Mouse (Mus musculus) spleen, postnatal 4 days (tissue): Measurements from ENCODE around the gene Egfl6.

ENCODE experiments used
- DNase-seq, 2 experiments: peaks; one replicate each; pipeline ENCODE4 v3.0.0; 2022; ENCODE audit warnings: low spot score in 2 of 2

Egfl6 gene

DNA sequence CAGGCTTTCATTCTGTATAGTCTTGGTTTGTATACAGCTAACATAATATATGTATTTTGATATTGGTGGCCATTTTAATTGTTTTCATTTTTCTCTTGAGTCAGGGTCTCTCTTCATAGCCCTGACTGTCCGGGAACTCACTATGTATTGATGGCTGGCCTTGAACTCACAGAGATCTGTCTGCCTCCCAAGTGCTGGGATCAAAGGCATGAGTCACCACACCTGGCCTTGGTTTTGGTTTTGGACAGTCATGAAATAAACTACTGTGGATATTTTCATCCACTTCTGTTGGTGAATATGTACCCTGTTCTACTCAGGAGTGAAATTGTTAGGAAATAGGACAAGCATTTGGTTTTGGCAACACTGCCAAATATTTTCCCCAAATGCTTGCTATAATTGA lies 68.9 kb downstream of the Egfl6 start:
- DNase-seq: no peak

DNA sequence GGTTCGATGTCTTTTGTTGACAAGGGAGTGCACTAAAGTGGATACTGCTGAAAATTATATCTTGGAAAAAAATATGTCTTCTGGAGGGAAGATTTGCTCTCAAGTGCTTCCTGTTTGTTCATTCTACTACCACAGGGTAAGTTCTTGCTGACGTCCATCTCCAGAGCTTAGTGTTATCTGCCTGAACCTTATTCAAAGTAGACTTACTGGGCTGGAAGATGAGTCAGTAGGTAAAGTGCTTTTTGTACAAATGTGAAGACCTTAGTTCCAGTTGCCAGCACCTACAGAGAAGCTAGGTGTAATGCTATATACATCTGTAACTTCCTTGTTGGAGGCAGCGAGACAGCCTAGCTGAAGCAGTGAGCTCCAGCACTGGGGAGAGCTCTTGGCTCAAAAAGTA lies 69.6 kb downstream of the Egfl6 start:
- no peak for DNase-seq

DNA sequence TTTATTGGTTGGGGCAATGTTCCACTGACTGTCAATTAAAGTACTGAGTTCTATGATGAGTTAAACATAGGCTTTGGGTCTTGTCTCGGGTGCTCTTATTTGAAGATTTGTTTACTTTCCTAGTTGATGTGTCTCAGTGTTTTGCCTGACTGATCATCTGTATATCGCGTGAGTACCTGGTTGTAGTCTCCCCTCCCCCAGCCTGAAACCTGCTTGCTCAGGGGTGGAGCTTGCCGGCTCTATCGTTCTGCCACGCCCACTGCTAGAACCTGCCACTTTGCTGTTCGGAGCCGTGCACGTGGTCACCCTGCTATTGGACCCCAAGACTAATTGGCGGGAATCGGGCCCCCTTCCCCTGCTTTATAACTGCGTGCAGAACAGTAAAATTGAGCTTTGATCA lies 71.5 kb downstream of the Egfl6 start:
- peak in 1 of 2 experiments; percentile 17 for DNase-seq

DNA sequence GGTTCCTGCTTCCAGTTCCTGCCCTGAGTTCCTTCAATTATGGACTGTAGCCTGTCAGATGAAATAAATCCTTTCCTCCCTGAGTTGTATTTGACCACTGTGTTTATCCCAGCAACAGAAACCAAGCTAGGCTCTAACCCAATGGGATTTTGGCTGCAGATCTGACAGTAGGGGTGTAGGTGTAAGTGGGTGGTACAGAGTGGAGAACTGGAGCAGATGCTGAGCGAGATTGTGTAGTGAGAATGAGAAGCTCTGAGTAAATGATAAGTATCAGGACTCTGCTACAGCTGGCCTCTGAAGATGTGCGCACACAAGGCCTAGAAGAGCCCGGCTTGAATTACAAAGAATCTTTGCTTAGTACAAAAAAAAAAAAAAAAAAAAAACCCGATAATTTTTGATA lies 73.4 kb downstream of the Egfl6 start:
- DNase-seq: no peak

DNA sequence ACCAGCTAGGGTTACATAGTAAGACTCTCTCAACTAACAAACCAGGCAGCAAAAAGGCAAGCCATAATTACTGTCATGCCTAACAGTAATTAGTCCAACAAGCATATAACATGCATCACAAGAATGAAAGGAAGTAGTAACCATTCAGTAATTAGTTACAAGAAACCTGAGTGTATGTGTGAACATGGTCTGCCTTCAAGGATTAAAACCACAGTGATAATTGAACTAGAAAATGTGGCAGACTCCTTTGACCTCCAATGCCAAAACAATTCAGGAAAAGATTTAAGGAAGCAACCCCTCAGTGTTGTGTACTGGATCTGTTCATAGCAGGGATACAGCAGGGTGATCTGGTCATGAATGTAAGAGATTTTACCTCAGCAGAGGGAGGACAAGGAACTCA lies 74.4 kb downstream of the Egfl6 start:
- DNase-seq: no peak

DNA sequence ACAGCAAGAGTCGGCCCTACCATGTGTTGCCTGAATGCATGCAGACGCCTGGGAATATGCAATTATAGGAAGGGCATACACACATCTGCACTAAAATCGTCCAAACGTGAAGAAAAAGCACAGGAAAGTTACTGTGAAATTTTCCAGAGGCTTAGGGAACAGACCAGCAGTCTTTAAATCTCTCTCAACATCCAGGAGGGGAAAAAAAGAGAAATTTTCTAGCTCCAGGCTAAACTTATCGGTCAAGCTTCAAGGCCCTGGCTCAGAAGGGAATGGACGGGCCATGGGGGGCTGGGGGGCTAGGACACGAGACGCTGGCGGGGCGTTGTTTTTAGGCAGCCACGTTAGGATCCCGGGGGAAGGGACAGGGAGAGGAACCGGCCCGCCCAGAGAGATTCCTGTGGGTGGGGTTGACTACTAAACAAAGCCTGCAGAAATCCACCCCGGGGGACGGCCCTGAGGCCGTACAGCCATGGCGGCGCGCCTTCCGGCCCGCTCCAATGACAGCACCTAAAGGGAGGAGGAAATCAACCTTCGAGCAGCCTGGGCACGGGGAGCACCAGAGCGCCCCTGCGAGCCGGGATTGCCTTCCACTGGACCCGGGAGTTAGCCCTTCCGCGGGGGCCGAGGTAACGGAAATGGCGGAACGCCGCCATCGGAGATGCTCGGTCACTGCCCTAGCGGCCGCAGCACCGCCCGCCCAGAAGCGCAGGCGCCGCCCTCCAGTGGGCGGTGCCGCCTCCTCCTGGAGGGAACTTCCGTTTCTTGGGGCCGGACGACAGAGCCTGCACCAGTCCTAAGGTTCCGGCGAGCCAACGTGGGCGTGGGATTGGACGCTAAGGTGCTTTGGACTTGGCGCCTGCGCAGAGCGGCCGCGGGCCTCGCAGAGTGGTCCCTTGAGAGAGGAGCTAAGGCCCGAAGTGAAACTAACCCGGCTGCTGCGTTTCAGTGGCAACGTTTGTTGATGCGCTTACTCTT lies 75.5 kb downstream of the Egfl6 start:
- peak; percentile 92 to 95 for DNase-seq

DNA sequence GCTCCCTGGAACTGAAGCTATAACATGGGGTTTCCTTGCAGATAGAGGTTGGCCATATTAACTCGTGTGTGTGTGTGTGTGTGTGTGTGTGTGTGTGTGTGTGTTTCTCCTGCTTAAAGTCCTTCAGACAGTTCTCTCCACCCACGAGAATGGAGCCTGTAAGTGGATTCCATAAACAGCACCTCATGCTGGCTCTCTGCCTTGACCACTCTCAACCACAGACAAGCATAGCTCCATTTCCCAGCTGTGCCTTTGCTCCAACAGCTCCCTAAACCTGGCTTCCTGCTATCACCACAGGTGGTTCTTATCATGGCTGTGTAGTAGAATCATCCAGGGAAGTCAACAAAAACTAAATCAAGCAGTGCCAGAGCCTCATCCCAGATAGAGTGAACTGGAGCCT lies 81.1 kb downstream of the Egfl6 start:
- no peak for DNase-seq

DNA sequence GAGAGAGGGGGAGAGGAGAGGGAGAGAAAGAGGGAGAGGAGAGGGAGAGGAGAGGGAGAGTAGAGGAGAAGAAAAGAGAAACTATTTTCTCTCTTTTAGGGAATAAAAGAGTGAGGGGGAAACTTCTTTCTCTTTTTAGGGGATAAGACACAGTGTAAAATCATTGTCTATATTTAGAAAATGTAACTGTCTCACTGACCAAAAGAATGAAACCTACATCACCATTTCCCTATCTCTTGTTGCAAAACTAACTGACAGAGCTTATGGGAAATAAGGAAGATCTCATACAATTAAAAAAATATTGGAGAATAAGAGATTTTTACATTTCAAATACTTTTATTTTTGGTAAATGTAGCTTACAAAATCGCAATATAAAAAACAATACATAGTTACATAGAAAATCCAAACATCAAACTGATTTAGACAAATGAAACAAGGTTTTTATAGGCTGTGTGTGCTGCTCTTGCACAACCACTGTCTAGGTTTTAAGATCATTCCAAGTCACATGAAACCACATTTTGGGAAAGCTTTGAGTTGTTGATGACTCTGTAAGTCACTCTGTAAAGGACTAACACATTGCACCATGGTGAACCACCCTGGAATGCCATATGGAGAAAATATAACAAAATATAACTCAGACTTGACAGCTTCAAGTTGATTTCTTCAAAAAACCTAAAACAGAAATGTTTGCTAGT lies 85.9 kb downstream of the Egfl6 start:
- no peak for DNase-seq

DNA sequence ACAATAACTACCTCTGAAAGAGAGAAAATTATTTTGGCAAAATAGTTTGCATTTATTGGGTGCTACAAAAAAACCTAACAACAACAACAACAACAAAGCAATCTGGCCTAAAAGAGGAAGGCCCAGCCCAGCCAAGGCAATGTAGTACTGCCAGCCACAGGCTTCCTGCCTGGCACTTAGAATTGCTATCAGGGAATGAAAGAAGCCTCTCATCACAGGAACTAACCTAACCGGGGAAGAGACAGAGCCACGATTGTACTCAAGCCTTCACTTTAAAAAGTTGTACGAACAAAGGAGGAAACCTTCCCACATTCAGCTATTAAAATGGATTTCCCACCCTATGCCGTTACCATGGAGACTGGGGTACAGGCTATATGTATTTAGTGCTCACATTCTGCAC lies 87.7 kb downstream of the Egfl6 start:
- DNase-seq: no peak

DNA sequence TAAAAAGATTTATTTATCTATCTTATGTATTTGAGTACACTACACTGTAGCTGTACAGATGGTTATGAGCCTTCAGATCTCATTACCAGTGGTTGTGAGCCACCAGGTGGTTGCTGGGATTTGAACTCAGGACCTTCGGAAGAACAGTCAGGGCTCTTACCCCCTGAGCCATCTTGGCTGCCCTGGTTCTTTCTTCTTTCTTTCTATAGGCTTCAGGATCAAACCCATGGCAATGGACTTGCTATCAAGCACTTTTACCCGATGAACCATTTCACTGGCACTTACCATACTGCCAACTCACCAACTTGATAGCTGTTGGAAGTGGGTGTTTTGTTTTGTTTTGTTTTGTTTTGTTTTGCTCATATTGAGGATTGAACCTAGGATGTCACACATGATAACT lies 90.5 kb downstream of the Egfl6 start:
- no peak for DNase-seq

DNA sequence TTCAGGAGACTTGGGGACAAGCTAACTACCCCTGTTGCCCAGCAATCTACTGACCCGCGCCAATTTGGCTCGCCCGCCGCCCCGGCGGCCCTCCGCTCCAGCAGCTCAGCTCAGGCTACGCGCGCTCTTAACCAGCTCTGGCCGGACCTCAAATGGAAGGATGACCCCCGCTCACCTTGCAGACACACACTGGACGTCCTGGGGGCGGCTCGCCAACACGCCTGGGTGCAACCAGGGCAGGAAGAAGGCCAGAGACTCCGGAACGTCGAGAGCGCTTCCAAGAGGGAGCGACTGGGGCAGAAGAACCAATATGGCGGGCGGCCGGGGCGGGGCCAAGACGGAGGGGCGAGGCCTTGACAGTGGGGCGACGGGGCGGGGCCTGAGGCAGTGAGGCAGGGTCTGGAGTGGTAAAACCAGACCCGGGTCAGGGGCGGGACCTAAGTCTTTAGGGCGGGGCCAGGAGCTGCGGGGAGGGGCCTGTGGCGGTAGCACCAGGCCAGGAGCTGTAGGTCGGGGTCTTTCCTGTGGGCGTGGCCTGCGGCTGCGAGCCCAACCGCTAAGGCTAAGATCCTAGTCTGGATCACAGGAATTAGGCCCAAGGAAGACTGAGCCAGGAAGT lies 106.0 kb downstream of the Egfl6 start, which contains the start of gene Rab9:
Gene Rab9 (minus strand): TSS at position 503 of the 619 bp plus-strand sequence.
- peak; percentile 92 to 93 for DNase-seq

DNA sequence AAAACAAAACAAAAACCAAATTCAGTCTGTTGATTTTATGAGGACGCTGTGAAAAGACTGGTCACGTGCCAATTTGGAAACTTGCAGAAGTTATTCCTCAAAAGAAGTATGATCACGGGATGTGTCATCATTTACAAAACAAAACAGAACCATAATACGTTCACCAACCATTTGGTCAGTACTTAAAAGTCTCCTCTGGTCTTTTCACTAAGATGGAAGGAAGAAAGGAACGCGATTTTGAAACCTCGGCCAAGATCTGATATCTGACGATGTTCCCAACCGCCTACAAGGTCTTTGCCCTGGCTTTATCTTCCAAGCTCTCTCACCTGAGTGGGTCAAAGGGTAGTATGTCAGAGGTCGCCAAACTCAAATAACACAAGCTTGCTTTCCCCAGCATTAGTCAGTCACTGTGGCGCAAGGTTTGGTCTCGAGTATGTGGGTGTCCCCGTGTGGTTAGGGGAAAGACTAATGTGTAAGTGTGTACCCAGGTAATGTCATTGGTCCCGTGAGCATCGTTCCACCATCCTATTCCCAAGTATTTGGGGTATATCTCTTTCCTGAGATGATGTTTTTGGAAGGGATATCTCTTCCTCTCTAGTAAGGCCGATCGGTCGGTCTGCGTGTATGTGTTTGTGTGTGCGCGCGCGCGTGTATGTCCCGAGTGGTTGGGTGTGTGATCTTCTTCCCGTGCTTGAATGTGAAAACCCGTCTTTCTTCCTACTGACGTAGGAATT lies 106.7 kb downstream of the Egfl6 start:
- no peak for DNase-seq

DNA sequence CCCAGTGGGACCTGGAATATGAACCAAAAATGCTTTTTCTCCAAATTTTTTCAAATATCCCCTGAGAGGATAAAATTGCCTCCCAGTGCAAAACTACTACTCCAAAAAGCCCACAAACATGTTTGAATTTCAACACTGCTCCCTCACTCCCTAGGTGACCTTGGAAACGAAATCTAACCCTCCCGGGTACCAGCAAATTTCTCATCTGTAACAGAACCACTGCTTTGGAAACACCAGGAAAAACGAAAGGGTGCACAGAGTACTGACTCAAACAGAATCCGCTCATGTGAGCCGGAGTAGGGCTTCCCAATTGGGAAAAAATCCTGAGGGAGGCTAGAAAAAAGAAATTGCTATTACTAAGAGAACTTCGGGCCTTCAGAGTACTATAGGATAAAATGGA lies 108.1 kb downstream of the Egfl6 start:
- DNase-seq: no peak
